Comparison of ENCODE assay signal across 8 mouse cellular contexts in the genomic region with DNA sequence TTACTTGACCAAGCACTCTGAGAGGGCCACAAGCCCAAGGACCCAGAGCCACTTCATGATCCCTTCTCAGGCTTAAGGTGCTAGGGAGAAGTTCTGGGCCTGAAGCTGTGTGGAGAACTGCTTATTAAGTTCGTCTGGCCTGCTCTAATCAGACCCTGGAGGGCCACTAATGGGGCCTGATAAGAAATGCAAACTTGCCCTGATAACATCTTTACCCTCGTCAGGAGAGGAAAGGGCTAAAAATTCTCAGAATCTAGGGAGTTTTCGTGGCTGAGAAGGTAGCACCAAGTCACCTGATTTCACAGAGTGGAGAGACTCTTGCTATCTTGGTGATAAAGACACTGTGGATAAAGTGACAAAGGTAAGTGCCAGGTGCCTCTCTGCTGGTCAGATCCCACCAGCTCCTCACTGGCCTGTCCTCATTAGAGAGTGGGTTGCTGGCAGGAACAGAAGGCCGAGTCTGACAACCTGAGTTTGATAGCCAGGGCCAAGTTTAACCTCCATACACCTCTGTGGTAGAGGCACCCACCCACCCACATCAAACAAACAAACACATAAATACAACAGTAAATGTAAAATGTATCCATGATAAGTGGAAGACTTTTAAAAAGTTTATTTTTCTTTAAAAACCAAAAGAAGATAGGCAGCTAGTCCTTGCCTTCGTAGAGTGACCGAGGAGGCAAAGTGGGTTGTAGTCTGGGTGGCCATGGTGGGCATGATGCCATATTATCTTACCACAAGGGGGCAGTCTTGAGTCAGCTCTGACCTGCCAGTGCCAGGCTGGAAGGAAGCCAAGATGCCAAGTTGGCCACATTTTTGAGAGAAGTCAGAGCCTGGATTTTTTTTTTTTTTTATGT. TPM values are rescaled to one million over a fixed set of nuclear protein-coding genes. Genes with fewer than 3 reads are reported as not detected.
DNase-seq lines count a peak whose midpoint lies in the region; ATAC-seq lines count a peak whose summit lies in the region.

A gene (minus strand): TSS at position 157 of the 857 bp plus-strand sequence.

- peak; percentile 91 for DNase-seq in cerebellum, adult 11 months
- DNase-seq in embryo, embryonic 11 days, result peak; percentile 79
- peak; percentile 64 for DNase-seq in gastrocnemius, postnatal 25 days
- DNase-seq in kidney, adult 9 months, result peak; percentile 92
- peak; percentile 69 for DNase-seq in liver
- DNase-seq in spleen, postnatal 14 days (ENCODE audit: low spot score in 2 of 2), result peak; percentile 37 to 74

- ATAC-seq in cerebellum, adult (ENCODE audit: insufficient number of reproducible peaks, low FRiP score, low TSS enrichment), result no peak
- ATAC-seq in monocyte, adult 5-6 weeks (replicated peaks; ENCODE audit: insufficient number of reproducible peaks, low FRiP score, low TSS enrichment, poor library complexity, severe bottlenecking), result peak; percentile 84

RNA-seq across cellular contexts. Expression of the gene that starts here (rescaled TPM):
- total RNA-seq in gastrocnemius, postnatal 25 days (2021), result not detected
- not detected in 3 replicates for total RNA-seq in monocyte, adult 5-6 weeks (2017)

Comparison
In these comparisons a context has a peak if more than half of its experiments do, and no peak if none do; other contexts are left out.
1. Peak in DNase-seq in gastrocnemius, postnatal 25 days; RNA of the gene not detected or under 1 TPM.
2. Peak in ATAC-seq in monocyte, adult 5-6 weeks; RNA of the gene not detected or under 1 TPM.